Mouse (Mus musculus) c-Kit-positive CD71-negative TER-119-negative erythroid progenitor cells, embryonic 14.5 days (primary cell): ENCODE results near the gene Dpy19l3.

Experiments
- DNase-seq: peaks from one replicate; pipeline ENCODE4 v3.0.0-alpha.2; 2013; ENCODE audit warnings: low read depth

Dpy19l3 gene

DNA sequence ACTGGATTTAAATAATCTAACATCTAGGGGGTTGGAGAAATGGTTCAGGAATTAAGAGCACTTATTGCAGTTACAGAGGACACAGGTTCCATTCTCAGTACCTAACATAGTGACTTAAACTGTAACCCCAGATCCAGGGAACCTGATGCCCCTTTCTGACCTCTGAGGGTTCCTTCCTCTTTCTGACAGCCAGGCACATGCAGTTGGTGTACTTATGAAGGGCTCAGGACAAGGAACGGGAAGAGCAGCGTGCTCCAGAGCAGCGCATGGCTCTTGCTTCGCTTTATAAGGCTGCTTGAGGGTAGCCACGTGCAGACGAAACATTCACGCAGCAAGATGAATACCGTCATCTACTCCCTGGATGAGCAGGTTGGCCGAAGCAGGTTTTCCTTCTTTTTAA is 3.4 kb downstream of the Dpy19l3 start:
- DNase-seq, result no peak

DNA sequence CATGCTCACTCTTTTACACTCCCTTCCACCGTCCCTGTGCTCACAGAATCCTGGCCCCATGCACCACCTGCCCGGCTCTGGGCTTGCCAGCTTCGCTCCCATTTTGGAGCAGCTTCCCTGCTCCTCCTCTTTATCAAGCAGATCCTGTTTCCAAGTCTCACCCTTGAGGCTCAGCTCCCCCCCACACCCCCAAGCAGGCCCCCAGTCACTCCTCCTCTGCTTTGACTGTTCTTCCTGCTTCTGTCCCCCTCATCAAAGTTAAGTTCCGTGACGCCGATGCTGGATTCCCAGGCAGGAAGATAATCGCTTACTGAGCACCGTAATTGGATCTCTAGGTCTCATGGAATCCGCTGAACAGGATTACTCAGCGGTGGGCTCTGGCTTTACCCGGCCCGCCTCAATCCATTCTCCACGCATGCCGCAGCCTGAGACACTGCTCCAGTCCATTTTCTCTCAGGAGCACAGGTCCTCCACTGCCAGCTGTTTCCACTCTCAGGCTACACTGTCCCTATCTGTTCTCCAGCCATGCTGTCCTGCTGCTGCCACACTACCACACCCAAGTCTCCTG is 6.8 kb downstream of the Dpy19l3 start:
- no peak for DNase-seq

- no peak for DNase-seq
Measured at GRCm38 (mm10) chr7:35746686-35747396, 7.4 kb downstream of the Dpy19l3 start.

- no peak for DNase-seq
Measured at GRCm38 (mm10) chr7:35745281-35745702, 9.0 kb downstream of the Dpy19l3 start.

- no peak for DNase-seq
Measured at GRCm38 (mm10) chr7:35744771-35745170, 9.5 kb downstream of the Dpy19l3 start.

DNA sequence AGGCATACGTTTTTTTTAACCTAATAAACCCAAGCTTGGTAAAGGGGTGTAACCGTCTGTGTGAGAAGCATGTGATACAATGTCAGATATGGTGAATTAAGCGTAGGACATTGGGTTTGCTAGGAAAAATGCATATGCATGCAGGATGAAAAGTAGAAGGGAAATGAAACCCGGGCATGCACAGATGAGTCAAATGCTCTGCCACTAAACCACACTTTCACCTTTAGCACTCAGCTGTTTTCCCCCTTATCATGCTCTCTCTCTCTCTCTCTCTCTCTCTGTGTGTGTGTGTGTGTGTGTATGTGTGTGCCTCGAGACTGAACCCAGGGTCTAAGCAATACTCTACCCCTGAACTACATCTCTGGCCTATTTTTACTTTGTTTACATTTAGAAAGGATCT is 11.9 kb downstream of the Dpy19l3 start:
- no peak for DNase-seq

- DNase-seq, result no peak
Measured at GRCm38 (mm10) chr7:35741858-35742257, 12.4 kb downstream of the Dpy19l3 start.

DNA sequence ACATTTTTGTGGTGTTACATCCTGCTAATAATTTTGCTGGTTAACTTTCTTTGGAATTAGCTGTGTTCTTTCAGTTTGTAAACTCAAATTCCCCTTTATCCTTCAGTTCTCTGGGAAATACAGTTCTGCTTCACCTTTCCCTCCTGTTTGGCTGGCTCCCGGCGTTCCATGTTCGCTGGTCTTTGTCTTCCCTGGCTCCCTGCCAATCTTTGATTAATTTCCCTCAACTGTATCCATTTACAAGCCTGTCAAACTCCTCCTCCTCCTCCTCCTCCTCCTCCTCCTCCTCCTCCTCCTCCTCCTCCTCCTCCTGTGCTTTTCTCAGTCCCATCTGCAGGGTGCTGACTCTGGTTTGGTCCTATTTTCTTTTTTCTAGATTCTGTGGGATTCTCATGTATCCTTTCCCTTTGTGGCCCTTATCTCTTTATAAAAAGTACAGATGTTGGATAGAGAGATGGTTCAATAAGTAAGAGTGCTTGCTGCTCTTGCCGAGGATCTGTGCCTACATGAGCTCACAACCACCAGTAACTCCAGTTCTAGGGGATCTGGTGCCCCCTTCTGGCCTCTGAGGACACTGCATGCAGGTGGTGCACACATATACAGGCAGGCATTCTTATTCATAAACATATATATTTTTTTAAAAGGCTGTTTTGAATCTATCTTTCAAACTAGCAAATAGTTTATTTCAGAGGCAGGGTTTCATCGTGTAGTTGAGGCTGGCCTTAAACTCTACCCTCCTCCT is 13.6 kb downstream of the Dpy19l3 start:
- no peak for DNase-seq

DNA sequence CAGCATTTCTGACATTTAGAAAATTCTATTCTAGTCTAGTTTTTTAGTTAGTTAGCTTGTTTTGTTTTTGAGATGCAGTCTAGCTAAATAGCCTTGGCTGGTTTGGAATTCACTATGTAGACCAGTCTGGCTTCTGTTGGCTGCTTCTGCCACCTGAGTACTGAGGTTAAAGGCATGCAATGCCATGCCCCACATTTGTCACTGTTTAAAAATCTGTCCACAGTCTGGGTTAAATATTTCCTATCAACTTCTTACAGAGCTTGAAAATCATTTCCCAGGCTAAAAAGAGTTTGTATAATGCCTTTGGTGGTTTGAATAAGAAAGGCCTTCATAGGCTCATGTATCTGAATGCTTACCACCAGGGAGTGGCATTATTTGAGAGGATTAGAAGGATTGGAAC is 15.4 kb downstream of the Dpy19l3 start:
- no peak for DNase-seq

DNA sequence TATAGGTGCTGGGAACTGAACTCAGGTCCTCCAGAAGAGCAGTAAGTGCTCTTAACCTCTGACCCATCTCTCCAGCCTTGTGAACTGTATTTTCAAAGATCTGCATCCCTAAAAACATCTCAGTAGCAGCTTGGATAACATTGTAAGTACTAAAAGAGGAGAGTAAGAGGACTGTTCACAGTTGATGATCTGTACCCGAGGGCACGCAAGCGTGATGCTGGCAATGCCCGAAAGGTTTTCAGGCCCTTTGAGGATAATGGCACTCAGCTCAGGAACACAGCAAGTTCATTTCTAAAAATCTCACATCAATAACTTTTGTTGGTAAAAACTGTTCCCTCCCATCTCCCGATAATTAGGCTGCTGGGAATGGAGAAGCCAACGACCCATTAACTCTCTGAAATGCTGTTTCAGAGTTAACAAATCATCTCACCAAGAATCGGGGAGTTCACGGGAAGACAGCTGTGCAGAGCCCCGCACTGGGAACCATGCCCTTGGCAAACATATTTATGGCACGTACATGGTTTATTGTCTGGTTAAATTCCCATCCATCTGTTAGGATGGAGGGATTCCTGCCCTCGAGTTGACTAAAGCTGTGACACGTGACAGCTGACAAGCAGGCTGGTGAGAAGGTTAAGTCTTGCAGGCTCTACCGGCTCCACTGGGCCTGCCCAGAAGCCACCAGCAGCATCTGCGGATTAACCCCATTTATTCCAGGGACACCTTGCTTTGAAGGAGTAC is 20.8 kb downstream of the Dpy19l3 start:
- no peak for DNase-seq

- DNase-seq, result no peak
Measured at GRCm38 (mm10) chr7:35732585-35733059, 21.6 kb downstream of the Dpy19l3 start.

GRCm38 (mm10) chr7:35729621-35730031 is 24.6 kb downstream of the Dpy19l3 start:
- DNase-seq, result no peak

DNA sequence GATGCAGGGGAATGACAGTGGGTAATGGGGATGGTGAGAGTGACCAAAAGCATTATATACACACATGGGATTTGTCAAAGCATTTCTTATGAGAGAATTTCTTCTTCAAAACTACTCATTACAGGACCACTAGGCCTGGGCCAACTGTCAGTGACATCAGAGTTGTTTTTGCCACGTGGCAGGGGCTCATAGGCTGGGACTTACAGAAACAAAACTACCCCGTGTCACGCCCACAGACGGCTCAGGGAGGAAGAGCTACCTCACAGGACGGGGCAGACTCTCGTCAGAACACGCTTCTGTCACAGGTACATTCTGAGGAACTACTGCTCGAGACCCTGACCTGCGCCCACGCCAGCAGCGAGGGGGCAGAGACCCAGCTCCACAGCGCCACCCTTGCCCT is 25.9 kb downstream of the Dpy19l3 start:
- no peak for DNase-seq

DNA sequence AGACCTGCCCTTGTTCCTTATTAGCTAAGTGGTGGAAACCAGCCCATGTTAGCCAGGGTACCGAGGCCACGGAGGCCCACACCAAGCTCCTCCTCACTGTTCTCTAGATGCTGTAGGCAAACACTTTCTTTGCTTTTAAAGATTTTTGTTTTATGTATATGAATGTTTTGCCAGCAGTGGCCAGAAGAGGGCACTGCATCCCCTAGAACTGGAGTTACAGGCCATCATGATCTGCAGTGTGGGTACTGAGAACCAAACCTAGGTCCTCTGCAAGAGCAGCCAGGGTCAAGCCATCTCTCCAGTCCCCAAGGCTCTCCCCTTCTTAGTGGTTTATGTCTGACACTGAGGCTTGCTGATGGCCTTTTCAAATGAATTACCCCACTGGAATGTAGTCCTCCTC is 31.2 kb downstream of the Dpy19l3 start:
- DNase-seq, result no peak

DNA sequence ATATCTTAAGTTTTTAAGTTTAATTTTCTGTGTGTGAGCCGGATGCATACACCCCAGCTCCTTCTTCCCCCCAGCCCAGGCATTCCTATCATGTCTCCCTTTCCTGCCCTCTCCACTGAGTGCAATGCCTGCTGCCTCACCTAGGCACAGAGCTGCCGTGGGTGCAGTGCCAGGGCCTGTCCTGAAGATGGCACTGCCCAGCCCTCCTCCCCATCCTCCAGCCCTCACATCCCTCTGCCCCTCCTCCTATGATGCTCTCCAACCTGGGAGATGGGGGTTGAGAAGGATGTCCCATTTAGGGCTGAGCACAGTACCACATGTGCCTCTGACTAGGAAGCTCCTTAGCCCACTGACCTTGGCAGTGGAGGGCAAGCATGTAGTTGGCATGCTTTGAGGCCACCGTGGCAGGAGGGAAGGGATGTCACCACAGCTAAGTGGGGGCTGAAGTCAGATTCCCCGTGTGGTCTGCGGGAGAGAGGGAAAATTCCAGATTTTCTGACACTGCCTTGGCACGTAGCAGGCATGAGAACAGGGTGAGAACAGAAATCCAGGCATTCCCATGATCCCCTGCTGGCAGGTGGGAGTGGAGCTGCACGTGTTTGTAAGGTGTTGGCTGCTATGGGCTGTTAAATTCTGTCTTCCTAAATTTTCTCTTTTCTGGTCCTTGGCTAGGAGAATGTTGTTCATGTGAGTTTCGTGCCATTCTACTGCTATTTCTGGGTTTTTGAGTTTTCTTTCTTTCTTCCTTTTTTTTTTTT is 35.7 kb downstream of the Dpy19l3 start:
- DNase-seq, result no peak

DNA sequence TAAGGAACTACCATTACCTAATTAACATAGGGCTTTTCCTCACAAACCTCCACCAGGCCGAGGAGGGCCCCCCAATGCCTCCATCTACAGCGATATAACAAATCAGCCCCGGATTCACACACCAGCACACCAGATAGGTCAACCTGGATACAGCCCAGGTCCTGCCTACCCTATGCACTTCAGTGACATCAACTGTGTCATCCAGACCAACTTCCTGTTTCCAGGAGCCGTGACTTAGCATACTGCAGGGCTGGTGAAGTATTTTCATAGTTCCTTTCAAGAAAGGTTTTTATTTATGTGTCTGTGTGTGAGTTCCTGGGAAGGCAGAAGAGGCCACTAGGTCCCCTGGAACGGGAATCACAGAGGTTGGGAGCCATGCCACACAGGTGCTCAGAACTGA is 43.9 kb downstream of the Dpy19l3 start:
- no peak for DNase-seq

DNA sequence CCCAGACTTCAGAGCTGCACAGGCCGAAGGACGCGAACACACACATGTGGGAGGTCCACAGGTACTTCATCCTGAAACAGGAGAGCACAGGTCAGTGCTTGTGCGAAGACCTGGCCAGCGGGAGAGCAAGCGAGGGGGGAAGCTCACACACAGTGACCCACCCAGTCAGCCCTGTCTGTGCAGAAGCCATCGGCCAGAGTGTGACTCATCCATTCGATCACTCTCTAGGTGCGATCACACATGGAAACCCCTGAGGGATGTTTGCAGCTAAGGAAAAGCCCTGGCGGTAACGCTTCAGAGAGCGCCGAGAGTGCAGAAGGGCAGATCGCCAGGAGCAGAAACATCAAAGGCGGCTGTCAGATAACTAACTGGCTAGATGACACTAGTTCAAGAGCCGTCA is 46.2 kb downstream of the Dpy19l3 start:
- no peak for DNase-seq

- DNase-seq, result no peak
Measured at GRCm38 (mm10) chr7:35699005-35699404, 55.2 kb downstream of the Dpy19l3 start.

- no peak for DNase-seq
Measured at GRCm38 (mm10) chr7:35698073-35698472, 56.2 kb downstream of the Dpy19l3 start.

DNA sequence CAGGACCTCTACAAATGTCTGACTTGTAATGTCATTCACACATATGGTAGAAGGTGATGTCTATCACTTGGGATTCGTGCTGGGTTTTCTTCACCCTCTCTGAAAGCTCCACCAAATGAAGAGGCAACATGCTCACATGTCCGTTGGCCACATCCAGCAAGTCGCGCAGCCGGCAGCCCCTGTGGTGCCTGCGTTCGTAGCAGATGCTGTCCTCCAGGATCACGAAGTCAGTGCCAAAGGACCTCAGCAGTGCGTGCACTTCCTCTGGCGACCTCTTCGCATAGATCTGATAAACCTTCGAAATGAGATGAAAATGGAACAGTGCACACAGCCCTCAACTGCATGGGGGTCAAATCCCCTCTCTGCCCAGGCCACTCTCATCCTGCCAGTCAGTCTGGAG is 61.6 kb downstream of the Dpy19l3 start:
- no peak for DNase-seq

DNA sequence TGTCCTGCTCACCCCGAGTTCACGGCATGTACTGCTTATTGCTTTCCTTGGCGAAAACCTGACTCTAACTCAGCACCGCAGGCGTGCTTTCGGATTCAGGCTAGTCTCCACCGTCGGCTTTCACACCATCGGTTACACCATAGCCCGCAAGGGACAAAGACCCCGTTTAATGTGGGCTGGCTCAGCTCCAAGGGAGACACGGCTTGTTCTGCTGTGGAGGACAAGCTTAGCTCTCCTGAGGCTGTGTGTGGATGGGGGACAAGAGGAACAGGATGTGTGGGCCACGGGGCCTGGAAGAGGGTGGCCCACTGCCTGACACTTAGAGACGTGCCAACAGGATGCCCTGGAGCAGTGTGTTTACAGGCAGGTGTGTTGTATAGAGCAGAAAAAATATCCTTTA is 62.1 kb downstream of the Dpy19l3 start:
- DNase-seq, result no peak
